Mouse (Mus musculus) kidney, adult 2 months (tissue): ENCODE measurements around the gene Csf3. TPM values are rescaled to one million over a fixed set of nuclear protein-coding genes. Genes with fewer than 3 reads are reported as not detected.
A peak's percentile ranks its signal among the peaks of the same experiment; 100 is the strongest.
"Not testable (repeated sequence)": the region's sequence is repeated elsewhere in the genome, so short reads cannot be mapped to it uniquely, and the experiment has no call there.

Experiments used
- DNase-seq: peaks from one replicate; pipeline ENCODE4 v3.0.0; 2021
- H3K27ac ChIP-seq: fragments of 200-500 bp; 2 replicates; pipeline ENCODE4 v1.5.1; 2012; ENCODE audit warnings: low read depth, low read length, control low read depth, inconsistent platforms; ENCODE audit not compliant: insufficient read depth
- H3K27me3 ChIP-seq: fragments of 200-500 bp; replicated peaks from 2 replicates; pipeline ENCODE4 v1.6.1; 2012; ENCODE audit warnings: mild to moderate bottlenecking, moderate library complexity, low read length, inconsistent platforms; ENCODE audit not compliant: control insufficient read depth, insufficient read depth
- H3K36me3 ChIP-seq: fragments of 200-500 bp; 2 replicates; pipeline ENCODE4 v1.6.1; 2012; ENCODE audit warnings: mild to moderate bottlenecking, moderate library complexity, low read length, inconsistent platforms; ENCODE audit not compliant: control insufficient read depth, insufficient read depth
- H3K4me1 ChIP-seq: fragments of 200-500 bp; 2 replicates; pipeline ENCODE4 v1.6.1; 2011; ENCODE audit warnings: low read length; ENCODE audit not compliant: control insufficient read depth, insufficient read depth
- H3K4me3 ChIP-seq: fragments of 200-500 bp; 2 replicates; pipeline ENCODE4 v1.5.1; 2011; ENCODE audit warnings: mild to moderate bottlenecking, low read depth, low read length, control low read depth; ENCODE audit not compliant: insufficient read depth
- CTCF ChIP-seq: fragments of 200-500 bp; conservative IDR thresholded peaks from 2 replicates; pipeline ENCODE4 v1.5.1; 2011; ENCODE audit warnings: low read depth, mild to moderate bottlenecking, control low read depth, low read length, moderate library complexity, mixed read lengths; ENCODE audit not compliant: insufficient read depth, insufficient read length
- POLR2A ChIP-seq: fragments of 200-500 bp; IDR thresholded peaks from one replicate; pipeline ENCODE4 v1.6.1; 2011; ENCODE audit warnings: low read depth, low read length, control low read depth
- WGBS: fragments of 180-500 bp; shearing (Covaris S2); methylation state at CpG from one replicate; pipeline ENCODE4 v1.1.7; 2018; 5-methylcytosine and 5-hydroxymethylcytosine counted together
- polyA plus RNA-seq: library from polyadenylated mRNA; depleted of rRNA; stranded (reverse); fragments of >200 nt; gene quantifications from 2 replicates; pipeline ENCODE4 v1.2.3, GENCODE M21; 2012; rRNA removed

The Csf3 gene
- not detected in 2 replicates for polyA plus RNA-seq

DNA sequence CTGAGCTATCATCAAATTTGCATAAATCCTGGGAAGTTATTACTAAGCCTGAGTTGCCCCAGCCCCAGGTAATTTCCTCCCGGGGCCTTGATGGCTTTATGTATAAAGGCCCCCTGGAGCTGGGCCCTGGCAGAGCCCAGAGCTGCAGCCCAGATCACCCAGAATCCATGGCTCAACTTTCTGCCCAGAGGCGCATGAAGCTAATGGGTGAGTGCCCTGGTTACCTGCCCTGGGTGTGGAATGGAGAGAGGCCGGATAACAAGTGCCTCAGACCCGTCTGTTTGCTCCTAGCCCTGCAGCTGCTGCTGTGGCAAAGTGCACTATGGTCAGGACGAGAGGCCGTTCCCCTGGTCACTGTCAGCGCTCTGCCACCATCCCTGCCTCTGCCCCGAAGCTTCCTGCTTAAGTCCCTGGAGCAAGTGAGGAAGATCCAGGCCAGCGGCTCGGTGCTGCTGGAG lies at the start of gene Csf3:
Gene Csf3 (plus strand): TSS at position 51 of the 458 bp plus-strand sequence.
- TF ChIP-seq POLR2A, result no peak
- no peak for TF ChIP-seq CTCF
- Histone ChIP-seq H3K4me1 (peaks cover 9% of the 10 kb centered on the region), H3K27me3 (no peaks in the 10 kb centered on the region), H3K36me3 (no peaks in the 10 kb centered on the region), H3K27ac (no peak within 1 kb of the TSS), H3K4me3 (no peak within 1 kb of the TSS)
- WGBS, result 57% methylated on average over 10 of the region's 10 CpGs
- no peak for DNase-seq

DNA sequence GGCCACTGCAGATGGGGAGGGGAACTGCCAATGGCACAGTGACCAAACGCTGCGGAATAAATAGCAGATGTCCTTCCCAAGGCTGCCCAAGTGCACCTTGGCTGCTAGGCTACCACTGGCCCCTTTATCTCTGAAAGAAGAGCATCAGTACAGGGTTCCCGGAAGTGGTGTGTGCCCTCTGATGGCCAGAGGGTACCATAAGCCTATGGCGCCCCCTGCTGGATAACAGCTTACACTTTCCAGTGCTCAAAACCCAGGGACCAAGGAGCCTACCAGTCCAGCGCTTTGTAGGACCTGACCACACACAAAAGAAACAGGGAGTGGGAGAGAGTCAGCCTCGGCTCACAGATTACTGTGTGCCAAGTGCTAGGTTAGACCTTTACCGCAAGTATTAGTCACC lies 46.0 kb upstream of the Csf3 start:
- not testable (repeated sequence) for H3K4me1 ChIP-seq, H3K36me3 ChIP-seq, H3K27ac ChIP-seq, H3K27me3 ChIP-seq, H3K4me3 ChIP-seq
- TF ChIP-seq CTCF, result peak; percentile 66
- WGBS, result 15% methylated on average over 7 of the region's 7 CpGs
- peak; percentile 58 for DNase-seq

DNA sequence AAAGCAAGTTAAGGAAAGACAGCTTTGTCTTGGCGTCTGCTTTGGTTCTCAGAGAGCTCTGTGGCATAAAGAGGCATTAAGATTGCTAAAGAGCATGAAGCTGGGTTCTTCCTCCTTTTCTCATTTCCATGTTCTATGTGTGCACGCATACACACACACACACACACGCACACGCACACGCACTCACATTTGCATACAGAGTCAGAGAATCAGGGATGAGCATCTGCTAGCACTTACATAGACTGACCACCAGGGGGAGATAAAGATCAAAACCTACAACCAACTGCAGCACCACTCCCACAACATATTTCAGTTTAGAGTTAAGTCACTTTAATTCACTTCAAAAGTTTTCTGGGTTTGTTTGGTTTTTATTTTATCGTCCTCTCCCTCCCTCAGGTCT lies 40.5 kb upstream of the Csf3 start:
- Histone ChIP-seq H3K4me1 (no peaks in the 10 kb centered on the region), H3K4me3 (no peak overlapping the region), H3K36me3 (no peaks in the 10 kb centered on the region), H3K27ac (no peak overlapping the region), H3K27me3 (no peaks in the 10 kb centered on the region)
- TF ChIP-seq POLR2A, result no peak
- TF ChIP-seq CTCF, result peak; percentile 59
- peak; percentile 58 for DNase-seq
- WGBS, result 5% methylated on average over 6 of the region's 6 CpGs

DNA sequence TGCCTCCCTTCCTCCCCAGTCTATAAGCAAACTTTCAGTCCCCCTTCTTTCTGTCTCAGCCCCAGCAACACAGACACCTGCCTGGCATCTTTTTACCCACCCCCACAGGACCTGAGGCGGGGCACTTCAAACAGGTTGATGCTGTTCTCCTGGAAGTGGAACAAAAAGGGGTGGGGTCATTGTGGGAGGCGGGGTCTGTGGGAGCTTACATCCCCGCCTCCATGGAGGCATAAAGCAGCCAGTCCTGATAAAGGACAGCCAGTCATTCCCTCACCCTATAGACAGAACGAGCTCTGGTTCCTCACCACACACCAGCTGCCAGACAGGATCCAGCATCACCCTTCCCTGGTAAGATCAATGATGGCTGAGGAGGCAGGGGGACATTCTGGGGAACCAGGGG lies 37.0 kb upstream of the Csf3 start, which contains the start of gene Gsdma:
Gene Gsdma (plus strand): TSS at position 261 of the 400 bp plus-strand sequence.
- Histone ChIP-seq H3K36me3 (no peaks in the 10 kb centered on the region), H3K4me3 (no peak within 1 kb of the TSS), H3K27ac (no peak within 1 kb of the TSS), H3K27me3 (no peaks in the 10 kb centered on the region), H3K4me1 (no peaks in the 10 kb centered on the region)
- TF ChIP-seq POLR2A, result no peak
- TF ChIP-seq CTCF, result no peak
- no peak for DNase-seq
- WGBS, result 56% methylated on average over 4 of the region's 4 CpGs

DNA sequence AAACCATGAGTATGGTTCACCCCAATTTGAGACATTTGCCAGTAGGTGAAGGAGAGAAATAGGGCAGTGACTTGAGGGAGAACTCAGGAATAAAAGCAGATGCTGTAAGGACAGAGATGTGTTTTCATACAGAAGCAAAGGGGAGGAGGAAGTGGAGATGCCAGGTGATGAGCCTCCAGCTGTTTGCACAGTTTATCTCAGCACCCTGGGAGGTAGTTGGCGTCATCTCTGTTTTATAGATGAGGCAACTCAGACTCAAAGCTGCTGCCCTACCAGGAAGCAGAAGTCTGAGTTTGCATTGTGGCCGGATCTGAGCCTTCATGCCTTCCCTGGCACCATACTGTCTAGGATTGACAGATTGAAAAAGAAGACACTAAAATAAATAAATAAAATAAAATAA lies 32.1 kb upstream of the Csf3 start:
- Histone ChIP-seq H3K36me3 (no peaks in the 10 kb centered on the region), H3K4me1 (no peaks in the 10 kb centered on the region), H3K27ac (no peak overlapping the region), H3K4me3 (no peak overlapping the region), H3K27me3 (no peaks in the 10 kb centered on the region)
- DNase-seq, result no peak
- 69% methylated on average over 2 of the region's 2 CpGs for WGBS
- no peak for TF ChIP-seq POLR2A
- no peak for TF ChIP-seq CTCF

DNA sequence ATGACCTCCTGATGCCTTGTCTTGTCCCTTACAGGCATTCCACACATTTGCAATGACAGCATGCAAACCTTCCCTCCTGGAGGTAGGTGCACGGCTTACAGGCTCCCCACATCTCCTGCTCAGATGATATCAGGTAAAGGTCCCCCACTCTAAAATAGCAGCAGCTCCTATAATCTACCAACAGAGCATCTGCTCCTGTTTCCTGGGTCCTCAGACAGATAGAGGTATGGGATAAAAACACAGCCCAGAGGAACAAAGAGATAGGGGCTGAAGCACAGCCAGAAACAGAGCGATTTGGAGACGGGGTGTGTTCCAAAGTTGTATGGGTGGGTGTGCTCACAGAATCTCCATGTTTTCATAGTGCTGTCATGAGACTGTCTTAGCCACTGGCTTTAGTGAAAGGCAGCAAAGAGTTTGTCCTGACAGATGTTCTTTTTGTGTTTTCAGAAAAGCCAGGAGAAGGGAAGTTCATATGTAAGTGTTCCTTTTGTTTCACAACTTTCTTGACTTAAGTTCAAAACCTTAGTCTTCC lies 29.7 kb upstream of the Csf3 start:
- Histone ChIP-seq H3K27ac (no peak overlapping the region), H3K4me1 (no peaks in the 10 kb centered on the region), H3K27me3 (no peaks in the 10 kb centered on the region), H3K4me3 (no peak overlapping the region), H3K36me3 (no peaks in the 10 kb centered on the region)
- WGBS, result 68% methylated on average over 3 of the region's 3 CpGs
- TF ChIP-seq POLR2A (no peak), CTCF (no peak)
- DNase-seq, result no peak

DNA sequence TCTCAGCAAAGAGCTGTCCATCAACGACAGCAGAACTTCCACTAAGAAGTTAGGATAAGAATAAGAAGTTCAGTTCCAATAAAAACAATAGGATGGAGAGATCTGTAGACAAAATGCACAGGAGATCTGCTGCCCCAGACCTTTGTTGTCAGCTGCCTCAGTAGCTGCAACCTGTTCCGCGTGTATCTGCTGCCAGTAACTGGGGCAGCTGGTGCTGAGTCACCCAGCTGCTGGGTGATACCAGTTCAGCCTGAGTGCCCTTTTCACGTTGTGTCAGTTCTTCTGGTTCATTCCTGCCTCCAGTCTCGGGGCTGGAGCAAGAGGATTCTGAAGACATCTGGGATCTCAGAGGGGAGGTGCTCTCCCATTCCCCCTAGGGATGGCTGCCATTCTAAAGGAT lies 29.2 kb upstream of the Csf3 start:
- no peaks in the 10 kb centered on the region for H3K4me1 ChIP-seq
- no peak overlapping the region for H3K4me3 ChIP-seq
- no peak overlapping the region for H3K27ac ChIP-seq
- WGBS, result 37% methylated on average over 5 of the region's 5 CpGs
- no peaks in the 10 kb centered on the region for H3K27me3 ChIP-seq
- no peak for TF ChIP-seq POLR2A
- no peak for TF ChIP-seq CTCF
- no peaks in the 10 kb centered on the region for H3K36me3 ChIP-seq
- no peak for DNase-seq
